Mouse (Mus musculus): Measurements from ENCODE around the gene 9130409I23Rik. TPM values are rescaled to one million over a fixed set of nuclear protein-coding genes. Genes with fewer than 3 reads are reported as not detected.
"Not testable (repeated sequence)": the region's sequence is repeated elsewhere in the genome, so short reads cannot be mapped to it uniquely, and the experiment has no call there.

The 9130409I23Rik gene
- polyA plus RNA-seq, 1 experiment from 2014 or later, result 0.08 TPM

GRCm38 (mm10) chr1:181014731-181015500 lies 36.1 kb upstream of the 9130409I23Rik start:
- H3K9me3 ChIP-seq (replicated peaks), result no peaks in the 10 kb centered on the region
- no peak overlapping the region for H3K9ac ChIP-seq
- no peak overlapping the region for H3K4me3 ChIP-seq
- ATAC-seq, result no peak
- H3K4me2 ChIP-seq, result no peak overlapping the region
- 64% methylated on average over 6 of the region's 6 CpGs for WGBS (ENCODE audit: insufficient replicate concordance)
- H3K27me3 ChIP-seq (replicated peaks), result peaks cover 56% of the 10 kb centered on the region
- H3K36me3 ChIP-seq, result no peaks in the 10 kb centered on the region
- 0 out of 2 replicates have a peak overlapping the region, but pooled peaks have one; percentile 17 for H3K27ac ChIP-seq
- peaks cover 18% of the 10 kb centered on the region for H3K4me1 ChIP-seq

GRCm38 (mm10) chr1:181015558-181015957 lies 35.5 kb upstream of the 9130409I23Rik start:
- H3K4me3 ChIP-seq, result no peak overlapping the region
- no peak overlapping the region for H3K4me2 ChIP-seq
- no peaks in the 10 kb centered on the region for H3K36me3 ChIP-seq
- peaks cover 20% of the 10 kb centered on the region for H3K4me1 ChIP-seq
- peaks cover 61% of the 10 kb centered on the region for H3K27me3 ChIP-seq (replicated peaks)
- no peak for ATAC-seq
- no peaks in the 10 kb centered on the region for H3K9me3 ChIP-seq (replicated peaks)
- no peak overlapping the region for H3K9ac ChIP-seq
- H3K27ac ChIP-seq, result no peak overlapping the region

GRCm38 (mm10) chr1:181016045-181016444 lies 35.0 kb upstream of the 9130409I23Rik start:
- H3K4me3 ChIP-seq, result no peak overlapping the region
- no peaks in the 10 kb centered on the region for H3K36me3 ChIP-seq
- peaks cover 25% of the 10 kb centered on the region for H3K4me1 ChIP-seq
- no peaks in the 10 kb centered on the region for H3K9me3 ChIP-seq (replicated peaks)
- H3K4me2 ChIP-seq, result no peak overlapping the region
- no peak overlapping the region for H3K27ac ChIP-seq
- WGBS (ENCODE audit: insufficient replicate concordance), result 65% methylated on average over 4 of the region's 4 CpGs
- no peak for ATAC-seq
- no peak overlapping the region for H3K9ac ChIP-seq
- H3K27me3 ChIP-seq (replicated peaks), result peaks cover 61% of the 10 kb centered on the region

- ATAC-seq, result peak; percentile 26; the same call in 1 of the 2 replicates
- Histone ChIP-seq H3K27me3 (replicated peaks) (peaks cover 61% of the 10 kb centered on the region), H3K9ac (peak overlapping the region; percentile 27; the same call in 1 of the 2 replicates), H3K4me3 (peak overlapping the region; percentile 50), H3K36me3 (no peaks in the 10 kb centered on the region), H3K4me1 (peaks cover 31% of the 10 kb centered on the region), H3K4me2 (peak overlapping the region; percentile 84), H3K27ac (0 out of 2 replicates have a peak overlapping the region, but pooled peaks have one; percentile 10), H3K9me3 (replicated peaks) (no peaks in the 10 kb centered on the region)
- 8% methylated on average over 21 of the region's 21 CpGs for WGBS (ENCODE audit: insufficient replicate concordance)
Measured at GRCm38 (mm10) chr1:181016532-181017131, 34.4 kb upstream of the 9130409I23Rik start.

- H3K36me3 ChIP-seq, result no peaks in the 10 kb centered on the region
- peak overlapping the region; percentile 27; the same call in 1 of the 2 replicates for H3K9ac ChIP-seq
- peak; percentile 72 for ATAC-seq
- peak overlapping the region; percentile 84 for H3K4me2 ChIP-seq
- 2% methylated on average over 22 of the region's 22 CpGs for WGBS (ENCODE audit: insufficient replicate concordance)
- peak overlapping the region; percentile 50 for H3K4me3 ChIP-seq
- H3K27me3 ChIP-seq (replicated peaks), result peaks cover 60% of the 10 kb centered on the region
- no peak overlapping the region for H3K27ac ChIP-seq
- no peaks in the 10 kb centered on the region for H3K9me3 ChIP-seq (replicated peaks)
- peaks cover 31% of the 10 kb centered on the region for H3K4me1 ChIP-seq
Measured at GRCm38 (mm10) chr1:181017212-181017711, 33.8 kb upstream of the 9130409I23Rik start.

GRCm38 (mm10) chr1:181017890-181018420 lies 33.1 kb upstream of the 9130409I23Rik start:
- H3K36me3 ChIP-seq, result no peaks in the 10 kb centered on the region
- peaks cover 60% of the 10 kb centered on the region for H3K27me3 ChIP-seq (replicated peaks)
- WGBS (ENCODE audit: insufficient replicate concordance), result 57% methylated on average over 13 of the region's 13 CpGs
- H3K4me1 ChIP-seq, result peaks cover 31% of the 10 kb centered on the region
- H3K4me3 ChIP-seq, result no peak overlapping the region
- no peak overlapping the region for H3K9ac ChIP-seq
- no peak for ATAC-seq
- no peak overlapping the region for H3K27ac ChIP-seq
- no peaks in the 10 kb centered on the region for H3K9me3 ChIP-seq (replicated peaks)
- no peak overlapping the region for H3K4me2 ChIP-seq

GRCm38 (mm10) chr1:181020756-181021487 lies 30.1 kb upstream of the 9130409I23Rik start, which contains the start of gene Ephx1:
TSS of gene Ephx1 (minus strand) at chr1:181020904.
- Histone ChIP-seq H3K4me2 (0 out of 2 replicates have a peak within 1 kb of the TSS, but pooled peaks have one; percentile 0), H3K36me3 (no peaks in the 10 kb centered on the region), H3K4me1 (peaks cover 31% of the 10 kb centered on the region), H3K27ac (no peak within 1 kb of the TSS), H3K4me3 (no peak within 1 kb of the TSS), H3K27me3 (replicated peaks) (peaks cover 63% of the 10 kb centered on the region), H3K9ac (0 out of 2 replicates have a peak within 1 kb of the TSS, but pooled peaks have one; percentile 4), H3K9me3 (replicated peaks) (no peaks in the 10 kb centered on the region)
- no peak for ATAC-seq
- 43% methylated on average over 5 of the region's 5 CpGs for WGBS (ENCODE audit: insufficient replicate concordance)

- Histone ChIP-seq H3K4me3 (no peak overlapping the region), H3K4me2 (no peak overlapping the region), H3K9me3 (replicated peaks) (no peaks in the 10 kb centered on the region), H3K36me3 (no peaks in the 10 kb centered on the region), H3K9ac (no peak overlapping the region), H3K27ac (no peak overlapping the region), H3K4me1 (peaks cover 28% of the 10 kb centered on the region), H3K27me3 (replicated peaks) (peaks cover 59% of the 10 kb centered on the region)
- WGBS (ENCODE audit: insufficient replicate concordance), result 59% methylated on average over 7 of the region's 7 CpGs
- ATAC-seq, result no peak
Measured at GRCm38 (mm10) chr1:181021488-181021865, 29.6 kb upstream of the 9130409I23Rik start.

- ATAC-seq, result peak; percentile 69
- H3K9ac ChIP-seq, result no peak overlapping the region
- 12% methylated on average over 1 of the region's 1 CpGs for WGBS (ENCODE audit: insufficient replicate concordance)
- H3K36me3 ChIP-seq, result no peaks in the 10 kb centered on the region
- no peak overlapping the region for H3K4me2 ChIP-seq
- no peaks in the 10 kb centered on the region for H3K9me3 ChIP-seq (replicated peaks)
- no peak overlapping the region for H3K4me3 ChIP-seq
- peaks cover 51% of the 10 kb centered on the region for H3K27me3 ChIP-seq (replicated peaks)
- H3K27ac ChIP-seq, result no peak overlapping the region
- peaks cover 20% of the 10 kb centered on the region for H3K4me1 ChIP-seq
Measured at GRCm38 (mm10) chr1:181022265-181022664, 28.8 kb upstream of the 9130409I23Rik start.

- not testable (repeated sequence) for H3K4me1 ChIP-seq; H3K9me3 ChIP-seq (replicated peaks); H3K27ac ChIP-seq; H3K4me2 ChIP-seq; H3K4me3 ChIP-seq; H3K9ac ChIP-seq; H3K36me3 ChIP-seq; H3K27me3 ChIP-seq (replicated peaks)
- 69% methylated on average over 5 of the region's 5 CpGs for WGBS (ENCODE audit: insufficient replicate concordance)
- ATAC-seq, result peak; percentile 82
Measured at GRCm38 (mm10) chr1:181035015-181035778, 15.8 kb upstream of the 9130409I23Rik start.

GRCm38 (mm10) chr1:181037623-181038022 lies 13.4 kb upstream of the 9130409I23Rik start:
- Histone ChIP-seq H3K4me2 (no peak overlapping the region), H3K9me3 (replicated peaks) (no peaks in the 10 kb centered on the region), H3K9ac (no peak overlapping the region), H3K27ac (no peak overlapping the region), H3K4me1 (peaks cover 8% of the 10 kb centered on the region), H3K36me3 (no peaks in the 10 kb centered on the region), H3K4me3 (no peak overlapping the region), H3K27me3 (replicated peaks) (peaks cover 19% of the 10 kb centered on the region)
- ATAC-seq, result peak; percentile 40; the same call in 1 of the 2 replicates
- WGBS (ENCODE audit: insufficient replicate concordance), result 65% methylated on average over 4 of the region's 4 CpGs
